Mouse (Mus musculus) kidney, embryonic 15.5 days (tissue): ENCODE measurements around the gene Timd4. TPM values are rescaled to one million over a fixed set of nuclear protein-coding genes. Genes with fewer than 3 reads are reported as not detected.
A peak's percentile ranks its signal among the peaks of the same experiment; 100 is the strongest.

Source experiments
- ATAC-seq: fragments of 200-750 bp; cut with Nextera tagmentation; replicated peaks from 2 replicates; pipeline ENCODE4 v1.8.0; 2017; ENCODE audit warnings: moderate TSS enrichment; ENCODE audit not compliant: low FRiP score
- H3K27ac ChIP-seq: fragments of 300-500 bp; sonication (generic); 2 replicates; pipeline ENCODE4 v1.5.1; 2015; ENCODE audit warnings: mild to moderate bottlenecking, inconsistent platforms
- H3K27me3 ChIP-seq: fragments of 300-500 bp; sonication (generic); 2 replicates; pipeline ENCODE4 v1.6.1; 2015; ENCODE audit warnings: inconsistent platforms
- H3K36me3 ChIP-seq: fragments of 300-500 bp; sonication (generic); 2 replicates; pipeline ENCODE4 v1.6.1; 2015; ENCODE audit warnings: inconsistent platforms
- H3K4me1 ChIP-seq: fragments of 300-500 bp; sonication (generic); 2 replicates; pipeline ENCODE4 v1.6.1; 2015; ENCODE audit warnings: inconsistent platforms
- H3K4me2 ChIP-seq: fragments of 300-500 bp; sonication (generic); 2 replicates; pipeline ENCODE4 v1.6.1; 2015; ENCODE audit warnings: moderate library complexity, mild to moderate bottlenecking, inconsistent platforms
- H3K4me3 ChIP-seq: fragments of 300-500 bp; sonication (generic); replicated peaks from 2 replicates; pipeline ENCODE4 v1.5.1; 2015; ENCODE audit warnings: mild to moderate bottlenecking, inconsistent platforms
- H3K9ac ChIP-seq: fragments of 300-500 bp; sonication (generic); 2 replicates; pipeline ENCODE4 v1.6.1; 2015; ENCODE audit warnings: mild to moderate bottlenecking, inconsistent platforms
- H3K9me3 ChIP-seq: fragments of 300-500 bp; sonication (generic); replicated peaks from 2 replicates; pipeline ENCODE4 v1.6.1; 2016; ENCODE audit warnings: inconsistent platforms
- WGBS: fragments of 180-500 bp; shearing (Covaris S2); methylation state at CpG from one replicate; pipeline ENCODE4 v1.1.7; 2015; ENCODE audit warnings: mixed read lengths; 5-methylcytosine and 5-hydroxymethylcytosine counted together
- polyA plus RNA-seq: library from polyadenylated mRNA; unstranded; fragments of >200 nt; fragmentation: Nextera tagmentation; extraction: Ambion mirVana; gene quantifications from 2 replicates; pipeline ENCODE4 v1.2.1, GENCODE M21; 2015

Gene Timd4
- polyA plus RNA-seq, 1 experiment from 2014 or later: 0.21 TPM

DNA sequence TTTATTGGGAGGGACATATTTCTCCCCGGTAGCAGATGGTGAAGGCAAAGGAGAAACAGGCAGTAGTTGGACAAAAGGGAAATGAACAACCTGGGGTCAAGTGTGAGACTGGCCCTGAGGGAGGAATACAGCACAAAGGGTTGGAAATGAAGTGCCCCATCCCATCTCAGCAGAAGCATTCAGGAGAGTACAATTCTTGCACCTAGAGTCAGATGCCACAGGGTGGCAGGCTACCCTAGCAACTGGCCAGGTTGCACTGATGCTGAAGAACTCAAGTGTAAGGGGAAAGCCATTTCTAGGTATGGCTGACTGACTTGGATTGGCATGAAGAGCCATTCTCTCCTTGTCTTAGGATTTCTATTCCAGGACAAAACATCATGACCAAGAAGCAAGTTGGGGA, 54.2 kb downstream of the Timd4 start:
- H3K4me1 ChIP-seq: no peaks in the 10 kb centered on the region
- no peak overlapping the region for H3K4me3 ChIP-seq
- H3K9me3 ChIP-seq: no peaks in the 10 kb centered on the region
- H3K27ac ChIP-seq: no peak overlapping the region
- H3K4me2 ChIP-seq: no peak overlapping the region
- ATAC-seq: no peak
- H3K36me3 ChIP-seq: no peaks in the 10 kb centered on the region
- no peaks in the 10 kb centered on the region for H3K27me3 ChIP-seq
- WGBS: 79% methylated on average over 1 of the region's 1 CpGs
- no peak overlapping the region for H3K9ac ChIP-seq

- Histone ChIP-seq H3K9me3 (no peaks in the 10 kb centered on the region), H3K4me3 (no peak overlapping the region), H3K36me3 (no peaks in the 10 kb centered on the region), H3K4me1 (no peaks in the 10 kb centered on the region), H3K27ac (no peak overlapping the region), H3K4me2 (no peak overlapping the region), H3K9ac (no peak overlapping the region), H3K27me3 (no peaks in the 10 kb centered on the region)
- ATAC-seq: no peak
- 80% methylated on average over 7 of the region's 7 CpGs for WGBS
Measured at GRCm38 (mm10) chr11:46868594-46868993, 58.0 kb downstream of the Timd4 start.

- no peak overlapping the region for H3K4me3 ChIP-seq
- ATAC-seq: no peak
- H3K27me3 ChIP-seq: no peaks in the 10 kb centered on the region
- no peak overlapping the region for H3K27ac ChIP-seq
- H3K4me1 ChIP-seq: no peaks in the 10 kb centered on the region
- no peaks in the 10 kb centered on the region for H3K36me3 ChIP-seq
- 78% methylated on average over 1 of the region's 1 CpGs for WGBS
- H3K9ac ChIP-seq: no peak overlapping the region
- H3K4me2 ChIP-seq: no peak overlapping the region
- no peaks in the 10 kb centered on the region for H3K9me3 ChIP-seq
Measured at GRCm38 (mm10) chr11:46875774-46876173, 65.2 kb downstream of the Timd4 start.

- no peaks in the 10 kb centered on the region for H3K9me3 ChIP-seq
- no peak overlapping the region for H3K27ac ChIP-seq
- ATAC-seq: no peak
- H3K4me2 ChIP-seq: no peak overlapping the region
- no peaks in the 10 kb centered on the region for H3K4me1 ChIP-seq
- no peak overlapping the region for H3K9ac ChIP-seq
- no peak overlapping the region for H3K4me3 ChIP-seq
- H3K36me3 ChIP-seq: no peaks in the 10 kb centered on the region
- 87% methylated on average over 2 of the region's 2 CpGs for WGBS
- no peaks in the 10 kb centered on the region for H3K27me3 ChIP-seq
Measured at GRCm38 (mm10) chr11:46882456-46882855, 71.9 kb downstream of the Timd4 start.

- Histone ChIP-seq H3K4me1 (no peaks in the 10 kb centered on the region), H3K4me2 (no peak overlapping the region), H3K9me3 (no peaks in the 10 kb centered on the region), H3K36me3 (no peaks in the 10 kb centered on the region), H3K4me3 (no peak overlapping the region), H3K9ac (no peak overlapping the region), H3K27me3 (no peaks in the 10 kb centered on the region), H3K27ac (no peak overlapping the region)
- 34% methylated on average over 3 of the region's 3 CpGs for WGBS
- ATAC-seq: peak; percentile 82
Measured at GRCm38 (mm10) chr11:46889093-46889492, 78.5 kb downstream of the Timd4 start.

Other genes with a start within 250 kb of the Timd4 start
- not detected in 2 replicates for gene BC053393, start 239.3 kb upstream of the Timd4 start, polyA plus RNA-seq
- gene Dppa1, start 181.5 kb upstream of the Timd4 start, polyA plus RNA-seq: not detected in 2 replicates
- 0.81 and 1.7 TPM in 2 replicates for gene Timd2, start 103.7 kb upstream of the Timd4 start, polyA plus RNA-seq
- gene Havcr1, start 75.7 kb upstream of the Timd4 start, polyA plus RNA-seq: 0.36 and 0.45 TPM in 2 replicates